Mouse (Mus musculus) heart, adult 9 months (tissue): ENCODE data around the gene Fam160a2.

Source experiments
- DNase-seq, 2 experiments: peaks; one replicate each; pipeline ENCODE4 v3.0.0; 2022; ENCODE audit warnings: low spot score in 2 of 2

Gene Fam160a2

DNA sequence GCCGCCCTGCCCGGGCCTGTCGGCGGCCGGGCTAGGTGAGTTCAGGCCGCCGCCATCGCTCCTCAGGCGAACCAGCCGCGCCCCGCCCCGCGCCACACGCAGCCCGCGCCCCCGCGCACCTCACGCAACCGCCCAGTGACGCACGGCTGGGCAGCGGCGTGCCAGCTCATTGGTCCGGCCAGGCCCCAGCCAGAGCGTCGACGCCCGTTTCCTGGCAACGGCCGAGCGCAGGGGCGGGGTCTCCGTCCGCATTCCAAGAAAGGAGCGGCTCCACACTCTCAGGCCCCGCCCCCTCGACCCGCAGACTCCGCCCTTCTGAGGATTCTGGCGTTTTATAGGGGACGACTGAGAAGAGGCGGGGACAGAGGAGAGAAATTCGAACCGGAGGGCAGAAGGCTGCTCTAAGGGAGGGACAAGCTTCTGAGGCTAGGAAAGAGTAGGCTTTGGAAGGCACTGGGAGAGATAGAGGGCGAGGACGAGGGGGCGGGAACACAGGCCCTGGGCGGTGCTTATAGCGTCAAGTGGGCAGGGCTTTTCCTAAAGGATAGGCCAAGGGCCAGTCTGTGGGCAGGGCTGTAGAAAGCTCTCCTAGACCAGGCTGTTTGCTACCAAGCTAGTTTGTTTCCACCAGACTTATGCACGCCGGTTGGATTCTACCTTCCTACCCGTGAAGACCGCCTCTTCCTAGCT is at the start of gene Fam160a2:
TSS of gene Fam160a2 (minus strand) at position 120 of the 690 bp plus-strand sequence.
- peak; percentile 99 to 100 for DNase-seq

DNA sequence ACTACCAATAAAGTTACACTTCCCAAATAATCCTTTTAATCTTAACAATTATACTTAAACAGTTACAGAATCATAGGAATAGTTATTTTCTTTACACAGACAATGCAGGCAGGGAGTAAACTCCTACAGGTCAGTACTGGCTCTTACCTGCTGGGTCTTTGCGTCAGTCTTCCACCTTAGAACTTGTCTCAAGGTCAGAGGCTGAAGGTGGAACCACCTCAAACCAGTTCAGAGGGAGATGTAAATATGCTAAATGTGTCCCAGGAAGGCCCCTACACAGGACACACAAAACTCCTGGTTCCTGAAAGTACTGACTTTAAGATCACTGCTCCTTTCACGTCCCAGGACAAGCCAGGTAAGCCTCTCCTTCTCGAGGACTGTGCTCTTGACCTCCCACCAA is 45.2 kb upstream of the Fam160a2 start:
- DNase-seq = no peak

DNA sequence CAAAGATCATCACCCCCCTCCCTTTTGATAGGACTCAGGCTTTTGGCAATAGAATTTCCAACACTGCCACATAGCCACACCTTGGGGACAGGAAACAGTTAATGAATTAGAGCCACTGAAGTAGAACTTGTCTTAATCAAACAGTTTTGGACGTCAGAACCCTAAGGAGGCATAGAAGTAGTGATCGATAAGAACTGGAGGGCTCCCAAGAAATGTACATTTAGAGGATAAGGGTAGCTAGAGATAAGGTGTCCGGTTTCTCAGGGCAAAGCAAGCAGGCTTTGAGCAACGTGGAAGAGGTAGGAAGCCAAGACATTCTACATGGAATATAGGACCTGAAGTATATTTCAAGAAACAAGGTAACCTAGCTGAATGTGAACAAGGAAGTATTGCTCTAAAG is 41.6 kb upstream of the Fam160a2 start:
- no peak for DNase-seq

DNA sequence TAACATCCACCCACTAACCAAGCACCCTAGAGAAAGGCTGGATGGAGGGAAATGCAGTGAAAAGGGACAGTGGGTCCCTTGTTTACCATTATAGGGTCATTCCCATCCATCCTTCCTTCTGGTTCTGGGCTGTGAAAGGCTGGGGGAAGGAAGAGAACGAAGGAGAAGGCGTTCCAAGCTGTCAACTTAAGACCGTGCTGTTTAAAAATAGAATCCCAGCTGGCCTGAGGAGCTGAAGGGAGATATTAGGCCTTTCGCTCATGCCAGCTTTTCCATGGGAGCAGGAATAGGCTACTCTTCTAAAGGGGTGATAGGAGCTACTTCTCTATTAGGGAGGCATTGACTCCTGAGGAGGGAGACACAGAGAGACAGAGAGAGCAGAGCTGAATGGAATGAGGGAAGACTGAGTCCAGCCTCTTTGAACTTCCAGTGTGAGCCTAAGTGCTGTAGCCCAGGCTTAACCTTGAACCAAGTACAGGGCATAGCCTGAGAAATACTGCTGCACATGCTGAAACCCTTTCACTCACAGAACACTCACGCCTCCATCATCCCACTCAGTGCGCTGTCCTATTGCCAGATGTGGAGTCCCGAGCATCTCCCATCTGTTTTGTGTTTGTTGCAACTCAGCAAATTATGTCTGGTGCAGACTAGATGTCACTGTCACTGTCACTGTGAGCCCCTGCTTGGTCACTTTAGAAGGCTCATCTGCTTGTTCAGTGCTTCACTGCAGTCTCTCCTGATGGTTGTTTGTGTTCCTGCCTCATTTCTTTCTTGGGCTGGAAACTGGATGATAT is 38.3 kb upstream of the Fam160a2 start:
- DNase-seq = no peak

DNA sequence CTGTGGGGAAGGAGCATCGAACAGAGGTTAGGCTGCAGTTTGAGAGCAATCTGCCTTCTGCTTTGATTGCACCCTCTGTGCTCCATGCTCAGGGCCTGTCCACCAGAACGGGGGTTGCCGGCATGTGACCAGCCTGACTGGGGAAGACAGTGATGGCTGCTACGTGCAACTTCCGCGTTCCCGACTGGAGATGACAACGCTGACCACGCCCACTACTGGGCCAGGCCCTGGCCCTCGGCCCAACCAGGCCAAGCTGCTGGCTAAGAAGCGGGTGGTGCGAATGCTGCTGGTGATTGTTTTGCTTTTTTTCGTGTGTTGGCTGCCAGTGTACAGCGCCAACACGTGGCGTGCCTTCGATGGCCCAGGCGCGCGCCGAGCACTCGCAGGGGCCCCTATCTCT is 34.9 kb upstream of the Fam160a2 start:
- no peak for DNase-seq

DNA sequence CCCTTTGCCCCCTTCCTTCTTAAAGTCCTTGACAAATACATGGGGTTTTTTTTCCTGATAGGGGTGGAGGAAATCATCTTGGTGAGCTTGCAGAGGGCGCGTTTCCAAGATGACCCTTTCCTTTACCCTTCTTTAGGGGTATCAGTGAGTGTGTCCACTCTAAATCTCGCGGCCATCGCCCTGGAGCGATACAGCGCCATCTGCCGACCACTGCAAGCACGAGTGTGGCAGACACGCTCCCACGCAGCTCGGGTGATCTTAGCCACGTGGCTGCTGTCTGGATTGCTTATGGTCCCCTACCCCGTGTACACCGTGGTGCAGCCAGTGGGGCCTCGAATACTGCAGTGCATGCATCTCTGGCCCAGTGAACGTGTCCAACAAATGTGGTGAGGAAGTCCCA is 34.0 kb upstream of the Fam160a2 start:
- DNase-seq = no peak

DNA sequence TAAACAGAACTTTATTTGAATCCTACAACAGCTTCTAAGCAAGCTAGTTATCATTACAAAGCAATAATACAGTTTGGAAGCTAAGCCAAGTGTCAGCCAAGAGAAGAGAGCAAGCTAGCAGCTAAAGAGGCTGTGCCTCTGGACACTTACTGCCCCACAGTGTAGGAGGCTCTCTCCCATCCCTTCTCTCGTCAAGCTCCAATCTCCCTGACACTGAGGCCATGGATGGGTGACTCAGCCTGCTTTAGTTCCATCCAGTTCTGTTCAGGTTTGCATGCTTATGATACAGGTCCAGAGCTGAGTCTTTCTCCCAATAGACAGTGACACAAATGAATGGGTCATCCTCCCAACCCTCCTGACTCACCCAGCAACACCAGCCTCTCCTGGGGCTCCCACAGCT is 32.2 kb upstream of the Fam160a2 start:
- DNase-seq = no peak

DNA sequence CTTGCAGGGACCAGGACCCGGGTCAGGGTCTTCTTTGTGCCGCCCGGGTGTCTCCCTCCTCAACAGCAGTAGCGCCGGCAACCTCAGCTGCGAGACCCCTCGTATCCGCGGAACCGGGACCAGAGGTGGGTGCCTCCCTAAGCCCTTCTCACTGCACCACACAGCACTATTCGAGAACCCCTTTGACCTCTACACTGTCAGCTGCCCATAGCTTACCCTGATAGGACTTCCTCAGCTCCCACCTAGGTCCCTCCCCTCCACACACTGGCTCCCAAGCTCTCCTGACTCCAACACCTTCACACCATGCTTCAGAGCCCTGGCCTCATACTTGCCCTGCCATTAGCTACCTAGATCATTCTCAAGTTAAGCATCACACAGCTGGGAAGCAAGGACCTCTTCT is 26.2 kb upstream of the Fam160a2 start:
- DNase-seq = no peak

DNA sequence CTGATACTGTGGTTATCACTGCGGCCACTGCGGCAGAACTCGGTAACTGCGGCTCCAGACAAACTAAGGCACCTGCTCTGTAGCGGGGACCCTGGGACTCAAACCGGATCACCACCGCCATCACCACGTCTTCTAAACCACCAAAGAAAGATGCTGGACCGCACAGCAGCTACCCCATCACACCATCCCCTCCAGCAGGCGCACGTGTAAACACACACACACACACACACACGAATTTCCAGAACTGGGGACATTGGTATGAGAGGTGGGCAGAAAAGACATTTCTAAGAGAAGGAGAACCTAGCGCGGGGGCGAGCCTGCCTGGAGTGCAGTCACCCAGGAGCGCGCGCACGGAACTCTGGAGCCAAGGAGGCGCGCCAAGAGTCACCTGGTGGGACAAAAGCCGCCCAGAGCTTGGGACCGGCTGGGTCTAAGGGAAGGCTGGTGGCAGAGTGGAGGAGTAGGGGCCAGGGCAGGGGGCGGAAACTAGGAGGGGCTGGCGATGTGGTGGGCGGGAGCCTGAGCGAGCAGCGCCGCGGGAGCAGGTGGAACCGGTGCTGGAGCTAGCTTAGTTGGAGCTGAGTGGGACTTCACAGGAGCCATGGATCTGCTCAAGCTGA is 25.7 kb upstream of the Fam160a2 start, which contains the start of gene Cckbr:
TSS of gene Cckbr (plus strand) at position 308 of the 620 bp plus-strand sequence.
- DNase-seq = no peak

DNA sequence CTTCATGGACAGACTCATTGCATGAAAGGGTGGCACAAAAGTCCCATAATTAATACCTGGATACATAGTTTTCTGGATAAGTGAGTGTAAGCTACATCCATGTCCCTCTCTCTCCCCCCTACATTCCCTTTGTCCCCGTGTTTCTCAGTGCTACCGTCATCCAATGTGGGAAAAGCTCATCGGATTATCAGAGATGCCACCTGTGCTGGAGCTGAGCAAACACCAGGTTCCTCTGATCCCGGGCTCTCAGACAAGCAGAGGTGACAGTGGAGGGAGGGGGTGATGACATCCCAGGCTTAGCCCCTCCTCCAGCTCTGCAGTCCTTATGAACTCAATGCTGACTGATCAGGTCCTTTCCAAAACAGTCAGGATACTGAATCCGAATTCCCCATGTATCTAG is 24.5 kb upstream of the Fam160a2 start:
- DNase-seq = no peak

DNA sequence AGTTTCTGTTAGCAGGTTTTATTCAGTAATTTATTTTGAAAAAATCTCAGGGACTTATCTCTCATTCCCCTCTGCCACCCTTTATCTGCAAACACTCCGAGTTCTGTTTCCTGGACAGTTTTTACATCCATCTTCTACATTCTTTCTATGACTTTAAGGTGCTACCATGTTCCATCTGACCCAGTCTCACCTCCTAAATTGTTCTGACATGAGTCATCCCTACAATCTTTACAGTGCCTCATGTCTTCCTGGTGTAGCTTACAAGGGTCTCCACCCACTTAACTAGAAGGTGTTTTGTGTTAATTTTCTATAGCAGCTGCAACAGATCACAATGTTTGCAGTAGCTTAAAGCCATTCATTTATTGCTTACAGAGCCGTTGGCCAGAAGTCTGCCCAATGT is 21.0 kb upstream of the Fam160a2 start:
- DNase-seq = no peak

DNA sequence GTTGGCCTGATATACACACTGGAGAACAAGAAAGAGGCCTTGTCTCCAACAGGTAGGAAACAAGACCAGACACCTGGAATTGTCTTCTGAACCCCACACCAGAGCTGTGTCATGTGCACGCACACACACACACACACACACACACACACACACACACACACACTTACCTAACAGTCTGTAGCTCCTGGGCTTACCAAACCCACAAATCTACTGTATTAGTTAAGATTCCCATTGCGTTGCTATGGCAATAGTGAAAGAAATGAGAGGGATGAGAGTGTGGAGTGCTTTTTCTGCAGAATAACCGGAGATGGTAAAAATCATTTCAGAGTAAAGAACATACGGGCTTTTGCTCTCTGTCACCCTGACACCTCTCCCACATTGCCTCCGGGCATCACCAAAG is 18.3 kb upstream of the Fam160a2 start:
- DNase-seq = no peak

DNA sequence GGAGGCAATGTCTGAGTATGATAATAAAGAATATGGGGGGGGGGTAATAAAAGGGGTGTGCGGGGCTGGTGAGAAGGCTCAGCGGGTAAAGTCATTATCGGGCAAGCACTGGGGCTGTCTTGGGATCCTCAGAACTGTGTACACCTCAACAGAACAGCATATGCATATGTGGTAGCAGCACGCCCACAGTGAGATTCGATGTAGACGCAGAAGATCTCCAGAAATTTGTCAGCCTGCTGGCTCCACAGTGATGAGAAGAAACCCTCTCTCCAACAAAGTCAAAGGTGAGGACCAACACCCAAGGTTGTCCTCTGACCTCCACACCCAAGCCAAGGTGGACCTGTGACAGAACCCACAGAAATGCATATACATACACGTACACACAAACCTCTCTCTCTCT is 16.7 kb upstream of the Fam160a2 start:
- no peak for DNase-seq

DNA sequence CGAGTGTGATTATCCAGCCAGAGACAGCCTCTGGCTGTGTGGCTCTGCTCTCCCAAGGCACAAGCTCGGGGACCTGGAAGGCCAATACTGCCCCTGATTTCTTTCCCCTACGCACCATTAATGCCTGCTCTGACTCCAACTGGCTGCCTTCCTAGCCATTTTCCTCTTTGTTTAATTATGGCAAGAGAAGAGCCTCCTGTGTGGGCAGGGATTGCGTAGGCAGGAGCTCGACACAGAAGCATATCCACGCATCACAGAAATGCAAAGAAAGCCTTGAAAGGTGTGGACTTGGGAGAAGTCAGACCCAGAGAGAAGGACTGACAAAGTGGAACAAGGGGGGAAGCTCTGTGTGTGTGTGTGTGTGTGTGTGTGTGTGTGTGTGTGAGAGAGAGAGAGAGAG is 14.5 kb upstream of the Fam160a2 start:
- no peak for DNase-seq

DNA sequence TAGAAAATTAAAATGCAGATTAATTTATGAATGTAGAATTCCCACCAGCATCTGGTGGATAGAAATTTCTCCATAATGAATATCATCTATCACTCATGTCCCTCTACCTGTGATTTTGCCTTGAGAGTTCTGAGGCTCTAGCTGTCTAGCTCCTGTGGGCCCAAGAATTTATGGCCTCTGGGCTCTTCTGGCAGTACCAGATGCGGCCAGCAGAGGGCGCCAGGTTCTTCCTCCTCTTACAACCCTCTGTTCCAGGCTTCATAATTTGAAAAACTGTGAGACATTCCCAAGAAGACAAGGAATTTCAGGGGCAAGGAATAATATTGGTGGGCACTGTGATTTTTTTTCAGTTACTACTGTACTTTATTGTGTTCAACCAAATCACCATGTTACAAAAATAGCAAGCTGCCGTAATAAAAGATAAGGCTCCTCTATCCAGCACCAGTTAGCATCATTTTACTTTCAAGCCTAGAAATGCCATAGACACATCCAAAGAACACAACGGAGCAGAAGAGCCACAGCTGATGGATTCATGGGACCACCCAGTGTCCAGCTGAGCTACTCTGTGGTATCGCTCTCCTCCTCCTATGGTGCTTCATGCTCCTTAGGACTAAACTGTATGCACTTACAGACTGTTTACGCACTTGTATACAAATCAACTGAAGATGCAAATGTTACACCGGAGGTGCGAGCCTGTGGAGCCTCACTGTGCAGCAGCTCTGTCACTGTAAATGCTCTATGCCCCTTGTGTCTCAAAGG is 12.2 kb upstream of the Fam160a2 start:
- peak; percentile 36 to 75 for DNase-seq

DNA sequence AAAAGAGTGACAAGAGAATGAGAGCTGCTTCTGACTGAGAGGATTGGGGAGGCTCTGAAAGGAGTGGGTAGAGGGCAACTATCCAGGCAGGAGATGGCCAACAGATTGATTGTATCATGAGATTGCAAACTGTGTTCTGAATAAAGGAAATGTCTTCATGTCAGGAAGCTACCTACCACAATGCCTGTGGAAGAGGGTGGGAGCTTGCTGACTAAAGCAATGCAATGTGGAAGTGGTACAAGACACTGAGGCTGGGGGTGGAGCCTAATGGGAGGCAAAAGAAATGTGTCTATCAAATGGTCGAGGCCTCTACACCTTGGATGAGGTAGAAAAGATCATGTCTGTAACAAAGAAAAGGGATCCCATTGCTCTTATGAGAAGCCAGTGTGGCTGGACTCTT is 6.5 kb upstream of the Fam160a2 start:
- DNase-seq = no peak

DNA sequence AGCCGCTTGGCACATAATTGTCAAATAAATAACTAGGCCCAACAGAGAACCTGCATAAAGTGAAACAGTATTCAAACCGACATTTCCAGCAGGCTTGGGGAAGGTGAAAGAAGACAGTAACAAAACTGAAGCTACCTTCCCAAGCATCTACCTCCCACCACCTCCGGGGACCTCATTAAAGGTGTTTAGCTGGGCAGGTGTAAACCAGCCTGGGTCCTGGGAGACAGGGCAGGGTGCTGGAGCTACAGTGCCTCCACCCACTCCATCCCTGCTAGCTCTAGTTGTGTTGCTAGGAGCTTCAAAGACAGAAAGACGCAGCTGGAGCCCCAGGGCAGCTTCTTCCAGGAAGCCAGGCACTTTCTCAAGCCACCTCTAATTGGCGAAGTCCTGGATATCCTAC is 4.4 kb upstream of the Fam160a2 start, which contains the start of gene Cnga4:
TSS of gene Cnga4 (plus strand) at position 301 of the 400 bp plus-strand sequence.
- DNase-seq = no peak

DNA sequence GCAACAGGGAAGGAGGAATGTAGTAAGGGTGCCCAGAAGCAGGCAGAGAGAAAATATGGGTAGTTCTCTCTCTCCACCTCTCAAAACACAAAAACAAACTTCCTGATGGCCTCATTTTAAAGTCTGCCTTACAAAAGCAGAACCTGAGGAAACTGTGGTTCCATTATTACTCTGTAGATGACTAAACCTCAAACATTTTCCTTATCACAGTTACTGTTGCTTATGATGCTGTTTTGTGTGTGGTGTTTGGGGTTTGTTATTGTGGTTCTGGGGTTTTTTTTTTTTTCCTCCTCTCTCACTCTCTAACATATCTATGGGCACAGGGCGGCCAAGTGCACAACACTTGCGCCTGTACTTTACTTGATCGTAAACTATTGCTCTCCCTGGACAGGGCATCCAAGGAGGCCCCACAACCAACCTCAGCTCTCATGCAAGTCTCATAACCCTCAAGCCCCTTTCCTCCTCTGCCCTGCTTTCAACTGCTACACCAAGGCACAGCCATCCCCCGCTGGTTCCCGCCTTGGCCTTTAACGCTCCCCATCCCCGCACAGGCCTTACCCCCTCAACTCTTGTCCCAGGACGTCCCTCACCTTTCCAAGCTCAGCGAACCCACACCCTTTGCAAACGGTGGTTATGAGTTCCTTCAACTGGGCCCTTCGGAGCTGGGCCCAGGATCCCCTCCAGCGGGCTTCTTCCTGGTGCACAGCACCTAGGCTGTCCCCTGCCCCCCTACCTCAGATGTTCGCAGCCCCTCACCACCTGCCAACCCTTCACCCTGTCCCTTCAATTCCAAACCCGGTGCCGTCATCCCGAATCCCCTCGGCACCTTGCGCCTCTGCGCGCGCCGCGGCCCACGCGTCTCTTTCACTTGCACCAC is 558 bp downstream of the Fam160a2 start:
- no peak for DNase-seq

DNA sequence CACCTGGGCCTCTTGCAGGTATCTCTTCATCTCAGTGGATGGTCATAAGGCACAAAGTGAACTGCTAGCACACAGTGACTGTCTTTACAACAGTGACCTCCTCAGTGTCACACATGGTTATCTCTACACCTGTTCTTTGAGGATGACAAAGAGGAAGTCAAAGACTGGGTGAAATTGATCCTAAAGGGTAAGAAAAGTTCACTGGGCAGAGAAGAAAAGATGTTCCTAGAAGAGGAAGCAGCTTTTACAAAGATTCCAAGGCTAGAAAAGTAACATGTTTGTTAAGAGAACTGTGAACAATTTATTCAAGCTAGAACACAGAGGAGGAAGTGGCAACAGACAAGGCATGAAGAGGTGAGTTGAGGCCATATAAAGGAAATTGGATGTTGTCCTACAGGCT is 3.7 kb downstream of the Fam160a2 start:
- DNase-seq = no peak

DNA sequence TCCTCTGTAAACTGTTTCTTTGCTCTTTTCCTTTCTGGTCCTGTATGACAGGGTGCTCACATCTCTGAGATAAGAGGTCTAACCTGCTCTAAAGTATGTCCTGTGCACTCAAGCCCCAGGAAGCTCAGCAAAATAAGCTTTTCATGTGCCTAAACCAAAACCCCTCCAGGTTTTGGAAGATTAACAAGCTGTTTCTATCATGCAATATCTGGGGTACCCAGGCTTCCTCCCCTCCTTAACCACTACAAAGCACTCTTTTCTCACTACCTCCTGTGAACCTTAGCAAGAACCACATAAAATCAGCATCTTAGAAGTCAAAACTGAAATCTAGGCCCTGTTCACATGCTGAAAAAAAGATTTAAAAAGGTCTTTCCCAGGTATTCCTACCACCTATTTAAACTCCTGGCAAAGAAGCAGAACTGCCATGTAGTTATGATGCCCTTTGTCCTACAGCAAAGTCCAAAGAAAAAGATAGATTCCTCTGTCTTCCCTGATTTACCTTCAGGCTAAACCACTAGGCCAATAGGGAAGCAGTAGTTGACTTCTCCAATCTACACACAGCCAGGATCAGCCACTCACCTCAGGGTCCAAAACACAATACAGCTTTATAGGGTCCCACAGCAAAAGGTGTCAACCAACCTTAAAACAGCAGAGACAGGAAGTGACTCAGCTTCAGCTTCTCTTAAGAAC is 4.6 kb downstream of the Fam160a2 start:
- no peak for DNase-seq
